In the genomic region with DNA sequence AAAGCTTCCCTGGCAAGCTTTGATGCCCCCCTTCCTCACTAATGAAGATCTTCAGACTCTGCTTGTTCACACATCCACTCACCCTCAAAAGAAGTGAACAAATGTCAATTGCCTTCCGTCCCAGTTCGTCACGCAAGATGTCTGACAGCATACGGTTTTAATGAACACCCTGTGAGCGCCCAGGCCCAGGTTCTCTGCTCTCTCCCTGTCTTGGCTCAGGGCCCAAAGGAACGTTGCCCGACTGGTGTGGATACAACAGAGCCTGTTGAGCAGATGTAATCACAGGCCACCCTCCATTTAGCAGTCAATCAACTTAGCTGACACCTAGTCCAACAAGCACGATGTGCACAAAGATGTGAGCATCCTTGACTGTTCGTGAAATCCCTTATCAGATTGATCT, we compare ENCODE assay signal across 13 mouse cellular contexts.
DNase-seq lines count a peak whose midpoint lies in the region; ATAC-seq lines count a peak whose summit lies in the region.
"Had no signal": no experiment of that assay in that cellular context is flagged by ENCODE, and none has a peak within 500 bp of the region (broad histone marks: within the 10 kb centered on the region; RNA-seq: fewer than 3 reads in every experiment).

No protein-coding gene starts in this region.

- H3K4me3 ChIP-seq in hindbrain, embryonic 16.5 days (ENCODE audit: low read length), result no peak overlapping the region
- H3K4me3 ChIP-seq in hindbrain, embryonic 14.5 days (replicated peaks; ENCODE audit: low read length), result no peak overlapping the region
- no peak overlapping the region for H3K4me3 ChIP-seq in embryonic facial prominence, embryonic 12.5 days
- H3K4me3 ChIP-seq in limb, embryonic 10.5 days, result no peak overlapping the region

- DNase-seq in hindbrain, embryonic 14.5 days (ENCODE audit: low spot score), result no peak
- peak; percentile 22 for DNase-seq in Muller cell, postnatal 12 days (ENCODE audit: inconsistent ontology term)
- peak; percentile 35 for DNase-seq in limb, embryonic 10.5 days (ENCODE audit: low spot score)
- DNase-seq in layer of hippocampus, postnatal 14 days (ENCODE audit: low spot score in 2 of 2), result no peak
- DNase-seq: adrenal gland, adult 8-10 months; heart, postnatal 4 days; kidney, adult 11 months; kidney, postnatal 36 days; thymus, postnatal 4 days had no signal

- H3K36me3 ChIP-seq in hindbrain, embryonic 16.5 days (ENCODE audit: control insufficient read depth, insufficient read depth, low read length), result no peaks in the 10 kb centered on the region
- H3K36me3 ChIP-seq in hindbrain, embryonic 14.5 days (replicated peaks; ENCODE audit: control insufficient read depth, insufficient read depth), result no peaks in the 10 kb centered on the region
- no peaks in the 10 kb centered on the region for H3K36me3 ChIP-seq in embryonic facial prominence, embryonic 12.5 days
- no peaks in the 10 kb centered on the region for H3K36me3 ChIP-seq in limb, embryonic 10.5 days

- H3K9ac ChIP-seq in hindbrain, embryonic 16.5 days (ENCODE audit: low read depth, low read length), result no peak overlapping the region
- H3K9ac ChIP-seq in hindbrain, embryonic 14.5 days, result no peak overlapping the region
- no peak overlapping the region for H3K9ac ChIP-seq in embryonic facial prominence, embryonic 12.5 days

- 0 out of 2 replicates have a peak, but pooled peaks cover 4% of the 10 kb centered on the region for H3K4me1 ChIP-seq in hindbrain, embryonic 16.5 days (ENCODE audit: control insufficient read depth, insufficient read depth, low read depth, low read length)
- H3K4me1 ChIP-seq in hindbrain, embryonic 14.5 days (replicated peaks; ENCODE audit: control insufficient read depth, insufficient read depth, low read length), result peaks cover 5% of the 10 kb centered on the region; the same call in 1 of the 2 replicates
- peaks cover 4% of the 10 kb centered on the region; the same call in 1 of the 2 replicates for H3K4me1 ChIP-seq in embryonic facial prominence, embryonic 12.5 days
- H3K4me1 ChIP-seq in limb, embryonic 10.5 days, result no peaks in the 10 kb centered on the region

- H3K4me2 ChIP-seq in hindbrain, embryonic 16.5 days (ENCODE audit: low read length), result 0 out of 2 replicates have a peak overlapping the region, but pooled peaks have one; percentile 15
- no peak overlapping the region for H3K4me2 ChIP-seq in hindbrain, embryonic 14.5 days (replicated peaks)
- no peak overlapping the region for H3K4me2 ChIP-seq in embryonic facial prominence, embryonic 12.5 days (replicated peaks)

- H3K9me3 ChIP-seq in hindbrain, embryonic 16.5 days (ENCODE audit: control insufficient read depth, low read length), result no peaks in the 10 kb centered on the region
- H3K9me3 ChIP-seq in hindbrain, embryonic 14.5 days (ENCODE audit: control insufficient read depth, low read length), result no peaks in the 10 kb centered on the region
- no peaks in the 10 kb centered on the region for H3K9me3 ChIP-seq in embryonic facial prominence, embryonic 12.5 days
- no peaks in the 10 kb centered on the region for H3K9me3 ChIP-seq in limb, embryonic 10.5 days (replicated peaks)

- H3K27ac ChIP-seq in hindbrain, embryonic 16.5 days (ENCODE audit: low read depth, low read length), result no peak overlapping the region
- H3K27ac ChIP-seq in hindbrain, embryonic 14.5 days, result no peak overlapping the region
- H3K27ac ChIP-seq in embryonic facial prominence, embryonic 12.5 days, result no peak overlapping the region
- H3K27ac ChIP-seq in limb, embryonic 10.5 days, result no peak overlapping the region

- ATAC-seq in hindbrain, embryonic 16.5 days, result 0 out of 2 replicates have a peak, but pooled peaks have one; percentile 48
- ATAC-seq in hindbrain, embryonic 14.5 days (ENCODE audit: low FRiP score), result no peak
- 0 out of 2 replicates have a peak, but pooled peaks have one; percentile 64 for ATAC-seq in embryonic facial prominence, embryonic 12.5 days (ENCODE audit: insufficient number of reproducible peaks, insufficient read depth, low FRiP score, low TSS enrichment)
- ATAC-seq in frontal cortex, adult (ENCODE audit: low TSS enrichment), result no peak

- no peaks in the 10 kb centered on the region for H3K27me3 ChIP-seq in hindbrain, embryonic 16.5 days (replicated peaks; ENCODE audit: control insufficient read depth, insufficient read depth, low read length)
- no peaks in the 10 kb centered on the region for H3K27me3 ChIP-seq in hindbrain, embryonic 14.5 days (ENCODE audit: control insufficient read depth, insufficient read depth, low read length)
- no peaks in the 10 kb centered on the region for H3K27me3 ChIP-seq in embryonic facial prominence, embryonic 12.5 days
- H3K27me3 ChIP-seq in limb, embryonic 10.5 days (ENCODE audit: low read depth, poor library complexity, severe bottlenecking), result no peaks in the 10 kb centered on the region
- H3K27me3 ChIP-seq: CH12.LX had no signal

- 26% methylated on average over 9 of the region's 9 CpGs for WGBS in hindbrain, embryonic 16.5 days
- WGBS in hindbrain, embryonic 14.5 days, result 33% methylated on average over 9 of the region's 9 CpGs
- WGBS in embryonic facial prominence, embryonic 12.5 days, result 47% methylated on average over 9 of the region's 9 CpGs
- 44% methylated on average over 9 of the region's 9 CpGs for whole genome bisulfite sequencing in limb, embryonic 10.5 days

Comparison
In these comparisons a context has a peak if more than half of its experiments do, and no peak if none do; other contexts are left out.
1. ATAC-seq: peak in hindbrain, embryonic 16.5 days (single experiment) and embryonic facial prominence, embryonic 12.5 days (single experiment); none in hindbrain, embryonic 14.5 days (single experiment) and frontal cortex, adult (single experiment).
2. DNase-seq: peak in Muller cell, postnatal 12 days (single experiment) and limb, embryonic 10.5 days (single experiment); none in hindbrain, embryonic 14.5 days (single experiment) and layer of hippocampus, postnatal 14 days (0 of 2).